Mouse (Mus musculus) C2C12 (cell line): ENCODE results near the gene Nupr1. TPM values are rescaled to one million over a fixed set of nuclear protein-coding genes. Genes with fewer than 3 reads are reported as not detected.

Experiments
- H3K27me3 ChIP-seq: one replicate; pipeline ENCODE4 v1.6.1; 2011; ENCODE audit not compliant: control insufficient read depth, insufficient read depth, insufficient read length
- H3K36me3 ChIP-seq: one replicate; pipeline ENCODE4 v1.6.1; 2011; ENCODE audit not compliant: control insufficient read depth, insufficient read depth
- H3K4me3 ChIP-seq: one replicate; pipeline ENCODE4 v1.5.1; 2011; ENCODE audit warnings: mild to moderate bottlenecking, control low read depth; ENCODE audit not compliant: poor library complexity, insufficient read depth, severe bottlenecking
- H3K79me2 ChIP-seq: one replicate; pipeline ENCODE4 v1.6.1; 2011; ENCODE audit not compliant: control insufficient read depth, insufficient read depth
- H3K79me3 ChIP-seq: one replicate; pipeline ENCODE4 v1.6.1; 2011; ENCODE audit warnings: low read depth, control low read depth
- H3ac ChIP-seq: one replicate; pipeline ENCODE3; 2011; ENCODE audit warnings: low read depth; ENCODE audit not compliant: control insufficient read depth, insufficient read length
- CEBPB ChIP-seq: IDR thresholded peaks from one replicate; pipeline ENCODE4 v1.6.1; 2011; ENCODE audit warnings: low read depth, mild to moderate bottlenecking, control low read depth, moderate library complexity
- CTCF ChIP-seq: IDR thresholded peaks from one replicate; pipeline ENCODE4 v1.5.1; 2011; ENCODE audit not compliant: control insufficient read depth, insufficient read depth, insufficient read length
- FOSL1 ChIP-seq: IDR thresholded peaks from one replicate; pipeline ENCODE4 v1.8.0; 2011; ENCODE audit warnings: mild to moderate bottlenecking, low read length; ENCODE audit not compliant: poor library complexity, insufficient read depth, severe bottlenecking
- MAX ChIP-seq: IDR thresholded peaks from one replicate; pipeline ENCODE4 v1.6.1; 2011; ENCODE audit warnings: mild to moderate bottlenecking, control low read depth
- MYOD1 ChIP-seq: IDR thresholded peaks from one replicate; pipeline ENCODE4 v1.6.1; 2011; ENCODE audit warnings: low read depth; ENCODE audit not compliant: control insufficient read depth, insufficient read length
- MYOG ChIP-seq: IDR thresholded peaks from one replicate; pipeline ENCODE4 v1.6.1; 2011; ENCODE audit not compliant: control insufficient read depth, insufficient read length; ENCODE audit errors: extremely low read depth
- USF1 ChIP-seq: IDR thresholded peaks from one replicate; pipeline ENCODE4 v1.6.1; 2011; ENCODE audit warnings: low read depth, mild to moderate bottlenecking, control low read depth, moderate library complexity
- polyA plus RNA-seq: library from polyadenylated mRNA; unstranded; fragments of >200 nt; fragmentation: generic; extraction: Trizol; gene quantifications from one replicate; pipeline ENCODE4 v1.2.1, GENCODE M21; 2012; ENCODE audit warnings: missing spikeins

Nupr1 gene
- polyA plus RNA-seq, 1 experiment = 49.9 TPM

DNA sequence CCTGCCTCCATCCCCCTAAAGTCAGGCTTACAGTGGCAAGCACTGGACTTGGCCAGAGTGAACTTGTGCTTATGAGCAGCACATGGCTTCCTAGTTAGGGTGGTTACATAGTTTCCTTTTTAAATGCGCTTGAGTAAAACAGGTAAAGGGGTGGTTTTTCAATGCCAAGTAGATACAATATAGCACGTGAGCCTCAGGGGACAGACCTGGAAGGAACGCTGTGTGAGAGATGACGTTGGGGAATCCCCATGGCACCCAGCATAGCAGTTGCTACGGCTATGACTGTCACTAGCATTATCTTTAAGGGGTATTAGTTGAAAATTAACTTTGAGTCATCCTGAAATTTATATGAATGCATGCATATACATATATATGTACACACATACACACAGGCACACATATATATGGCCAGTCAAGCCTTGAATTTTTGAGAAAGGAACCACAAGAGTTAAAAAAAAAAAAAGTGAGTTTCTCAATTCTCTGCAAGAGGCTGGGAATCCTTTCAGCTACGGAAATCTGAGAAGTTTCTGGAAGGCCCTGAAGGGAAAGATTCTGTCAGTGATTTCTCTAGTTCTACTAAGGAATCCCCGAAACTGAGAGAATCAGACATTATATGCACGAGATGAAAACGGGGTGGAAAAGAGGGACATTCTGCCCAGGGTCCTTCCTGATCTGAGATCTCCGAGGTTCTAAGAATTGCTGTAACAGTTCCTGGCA lies 10.9 kb downstream of the Nupr1 start:
- peaks cover 14% of the 10 kb centered on the region for H3K79me2 ChIP-seq
- no peaks in the 10 kb centered on the region for H3K27me3 ChIP-seq
- no peaks in the 10 kb centered on the region for H3K36me3 ChIP-seq
- no peak overlapping the region for H3ac ChIP-seq
- H3K79me3 ChIP-seq = peaks cover 2% of the 10 kb centered on the region
- no peak overlapping the region for H3K4me3 ChIP-seq
- TF ChIP-seq CEBPB = no peak
- no peak for TF ChIP-seq MAX
- no peak for TF ChIP-seq FOSL1
- no peak for TF ChIP-seq USF1
- no peak for TF ChIP-seq CTCF
- TF ChIP-seq MYOD1 = no peak
- TF ChIP-seq MYOG = no peak

DNA sequence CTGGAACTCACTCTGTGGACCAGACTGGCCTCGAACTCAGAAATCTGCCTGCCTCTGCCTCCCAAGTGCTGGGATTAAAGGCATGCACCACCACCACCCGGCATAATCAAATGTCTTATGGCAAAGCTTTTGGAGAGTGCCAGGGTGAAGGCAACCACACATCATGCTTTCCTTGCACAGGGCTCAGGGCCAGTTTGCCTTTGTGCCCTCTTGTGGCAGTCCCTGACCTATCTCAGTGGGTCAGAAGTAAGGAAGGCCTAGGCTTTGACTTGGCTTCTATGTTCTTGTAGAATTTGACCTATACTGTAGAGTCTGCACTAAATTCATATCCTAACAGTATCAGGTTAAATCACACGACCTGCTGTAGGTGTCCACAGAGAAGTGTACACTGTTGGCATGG lies 14.0 kb downstream of the Nupr1 start:
- Histone ChIP-seq H3K4me3 (no peak overlapping the region), H3K79me2 (no peaks in the 10 kb centered on the region), H3K79me3 (no peaks in the 10 kb centered on the region), H3K36me3 (no peaks in the 10 kb centered on the region), H3K27me3 (no peaks in the 10 kb centered on the region), H3ac (no peak overlapping the region)
- TF ChIP-seq MYOD1 (no peak), USF1 (no peak), CEBPB (no peak), FOSL1 (no peak), CTCF (no peak), MYOG (no peak), MAX (no peak)

DNA sequence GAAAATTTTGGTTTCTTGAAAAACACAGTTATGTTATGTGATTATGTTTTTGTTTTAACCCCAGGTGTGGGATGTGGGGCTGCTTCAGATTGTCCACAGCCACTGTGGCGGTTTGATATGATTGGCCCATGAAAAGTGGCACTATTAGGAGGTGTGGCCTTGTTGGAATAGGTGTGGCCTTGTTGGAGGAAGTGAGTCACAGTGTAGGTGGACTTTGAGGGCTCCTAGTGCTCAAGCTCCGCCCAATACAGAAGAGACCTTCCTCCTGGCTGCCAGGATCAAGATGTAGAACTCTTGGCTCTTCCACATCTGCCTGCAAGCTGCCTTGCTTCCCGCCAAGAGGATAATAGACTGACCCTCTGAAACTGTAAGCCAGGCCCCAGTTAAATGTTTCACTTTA lies 17.9 kb downstream of the Nupr1 start:
- Histone ChIP-seq H3K36me3 (no peaks in the 10 kb centered on the region), H3K4me3 (no peak overlapping the region), H3K79me2 (no peaks in the 10 kb centered on the region), H3K79me3 (no peaks in the 10 kb centered on the region), H3ac (no peak overlapping the region), H3K27me3 (no peaks in the 10 kb centered on the region)
- no peak for TF ChIP-seq CTCF
- TF ChIP-seq MAX = no peak
- TF ChIP-seq MYOD1 = no peak
- TF ChIP-seq MYOG = no peak
- TF ChIP-seq USF1 = no peak
- no peak for TF ChIP-seq FOSL1
- no peak for TF ChIP-seq CEBPB

DNA sequence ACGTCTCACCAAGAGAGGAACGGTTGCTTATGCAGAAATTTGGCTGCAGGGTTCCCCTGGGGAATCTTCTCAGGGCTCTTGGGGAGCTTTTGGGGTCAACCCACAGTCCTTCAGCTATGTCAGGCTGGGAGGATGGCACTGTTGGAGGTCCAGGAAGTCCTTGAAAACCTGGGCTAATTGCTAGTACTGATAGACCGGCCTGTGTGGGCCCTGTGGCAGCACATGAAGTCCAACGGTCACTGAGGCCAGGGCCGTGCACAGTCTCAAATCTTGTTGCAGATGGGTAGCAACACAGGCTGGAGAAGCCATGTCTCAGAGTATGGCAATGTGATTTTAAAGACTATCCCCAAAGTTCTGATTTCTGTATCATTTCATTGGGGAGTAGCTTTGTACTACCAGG lies 22.9 kb downstream of the Nupr1 start:
- no peaks in the 10 kb centered on the region for H3K79me3 ChIP-seq
- no peaks in the 10 kb centered on the region for H3K36me3 ChIP-seq
- H3K79me2 ChIP-seq = no peaks in the 10 kb centered on the region
- H3ac ChIP-seq = no peak overlapping the region
- H3K4me3 ChIP-seq = no peak overlapping the region
- no peaks in the 10 kb centered on the region for H3K27me3 ChIP-seq
- no peak for TF ChIP-seq CTCF
- TF ChIP-seq FOSL1 = no peak
- TF ChIP-seq MAX = no peak
- TF ChIP-seq CEBPB = no peak
- no peak for TF ChIP-seq USF1
- TF ChIP-seq MYOG = no peak
- TF ChIP-seq MYOD1 = no peak

DNA sequence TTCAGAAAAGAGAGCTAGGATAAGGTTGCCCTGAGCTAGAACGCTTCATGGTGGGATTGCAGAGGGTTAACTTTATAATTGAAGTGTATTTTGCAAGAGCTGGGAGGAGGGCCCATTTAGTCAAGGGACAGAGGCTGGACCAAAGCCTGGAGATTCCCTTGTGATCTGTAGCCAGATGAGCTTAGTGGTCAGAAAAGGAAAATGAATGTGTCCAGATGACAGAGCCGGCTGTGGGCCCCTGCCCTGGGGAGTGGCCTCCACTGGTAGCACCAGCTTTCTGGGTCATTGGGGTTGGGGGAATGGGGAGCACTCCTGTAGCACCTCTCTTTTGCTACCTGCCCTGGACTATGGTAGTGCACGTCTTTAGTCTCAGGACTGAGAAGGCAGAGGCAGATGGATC lies 23.6 kb downstream of the Nupr1 start:
- Histone ChIP-seq H3ac (no peak overlapping the region), H3K79me3 (no peaks in the 10 kb centered on the region), H3K36me3 (no peaks in the 10 kb centered on the region), H3K79me2 (no peaks in the 10 kb centered on the region), H3K4me3 (no peak overlapping the region), H3K27me3 (no peaks in the 10 kb centered on the region)
- peak; percentile 20 for TF ChIP-seq CEBPB
- TF ChIP-seq MYOG = no peak

DNA sequence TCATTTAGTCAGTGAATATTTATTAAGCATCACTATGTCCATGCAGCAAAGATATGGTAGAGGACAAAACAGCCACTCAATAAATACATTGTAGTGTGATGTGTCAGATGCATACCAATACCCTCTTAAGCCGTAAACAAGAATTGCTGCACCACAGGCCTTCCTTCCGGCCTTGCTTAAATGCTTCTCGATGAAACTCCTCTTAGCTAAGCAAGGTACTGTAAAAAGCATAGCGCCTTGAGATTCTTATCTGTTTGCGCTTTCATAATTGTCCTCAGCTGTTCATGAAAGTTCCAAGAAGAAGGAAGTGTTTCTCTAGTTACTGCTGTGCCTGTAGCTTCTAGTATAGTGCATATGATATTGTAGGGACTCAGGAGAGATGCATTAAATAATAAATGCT lies 24.1 kb downstream of the Nupr1 start:
- no peaks in the 10 kb centered on the region for H3K36me3 ChIP-seq
- H3K79me2 ChIP-seq = no peaks in the 10 kb centered on the region
- no peaks in the 10 kb centered on the region for H3K27me3 ChIP-seq
- no peak overlapping the region for H3ac ChIP-seq
- no peaks in the 10 kb centered on the region for H3K79me3 ChIP-seq
- no peak overlapping the region for H3K4me3 ChIP-seq
- no peak for TF ChIP-seq MYOG
- TF ChIP-seq MAX = no peak
- no peak for TF ChIP-seq CEBPB
- TF ChIP-seq MYOD1 = no peak
- TF ChIP-seq CTCF = no peak
- no peak for TF ChIP-seq USF1
- TF ChIP-seq FOSL1 = no peak

DNA sequence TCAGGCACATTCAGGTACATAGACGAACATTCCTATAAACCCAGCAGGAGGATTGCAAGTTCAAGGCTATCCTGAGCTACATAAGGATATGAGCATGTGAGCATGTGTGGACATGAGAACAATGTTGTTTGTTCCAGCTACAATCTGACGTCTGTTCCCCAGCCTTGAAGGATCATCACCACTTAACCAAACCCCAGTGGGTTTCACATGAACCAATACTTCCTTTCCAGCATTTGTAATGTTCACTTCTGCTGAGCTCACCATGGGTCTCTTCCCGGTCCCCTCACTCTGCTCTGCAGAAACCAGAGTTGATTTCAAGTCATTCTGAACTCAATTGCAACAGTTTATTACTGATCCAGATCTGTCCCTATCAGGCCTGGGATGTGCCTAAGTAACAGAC lies 28.0 kb downstream of the Nupr1 start:
- TF ChIP-seq CEBPB (no peak), FOSL1 (no peak), MYOG (no peak), USF1 (no peak), MAX (no peak), MYOD1 (no peak), CTCF (no peak)
- Histone ChIP-seq H3K27me3 (no peaks in the 10 kb centered on the region), H3K79me3 (no peaks in the 10 kb centered on the region), H3K4me3 (no peak overlapping the region), H3K79me2 (no peaks in the 10 kb centered on the region), H3K36me3 (no peaks in the 10 kb centered on the region), H3ac (no peak overlapping the region)
